Mouse (Mus musculus): ENCODE results near the gene Abcb5.
A peak's percentile ranks its signal among the peaks of the same experiment; 100 is the strongest.
"Not testable (repeated sequence)": the region's sequence is repeated elsewhere in the genome, so short reads cannot be mapped to it uniquely, and the experiment has no call there.

Gene Abcb5

GRCm38 (mm10) chr12:118966321-118966720 is at the start of gene Abcb5:
Abcb5 (minus strand) TSS chr12:118966421.
- DNase-seq (ENCODE audit: low spot score) = no peak

GRCm38 (mm10) chr12:118999230-118999629 is 33.0 kb upstream of the Abcb5 start:
- no peak for DNase-seq (ENCODE audit: low spot score)

GRCm38 (mm10) chr12:118994328-118995166 is 28.3 kb upstream of the Abcb5 start:
- DNase-seq (ENCODE audit: low spot score) = no peak

GRCm38 (mm10) chr12:118984852-118985251 is 18.6 kb upstream of the Abcb5 start:
- no peak for DNase-seq (ENCODE audit: low spot score)

- DNase-seq (ENCODE audit: low spot score) = peak; percentile 40
Observed at GRCm38 (mm10) chr12:118930386-118931318, 35.6 kb downstream of the Abcb5 start.

- DNase-seq (ENCODE audit: low spot score) = peak; percentile 7
Observed at GRCm38 (mm10) chr12:118926813-118927281, 39.4 kb downstream of the Abcb5 start.

- not testable (repeated sequence) for DNase-seq (ENCODE audit: low spot score)
Observed at GRCm38 (mm10) chr12:118923874-118924273, 42.3 kb downstream of the Abcb5 start.

GRCm38 (mm10) chr12:118917771-118918170 is 48.5 kb downstream of the Abcb5 start:
- DNase-seq (ENCODE audit: low spot score) = no peak

GRCm38 (mm10) chr12:118910360-118910759 is 55.9 kb downstream of the Abcb5 start:
- no peak for DNase-seq (ENCODE audit: low spot score)

- DNase-seq (ENCODE audit: low spot score) = no peak
Observed at GRCm38 (mm10) chr12:118902249-118902648, 64.0 kb downstream of the Abcb5 start.

GRCm38 (mm10) chr12:118887964-118888363 is 78.3 kb downstream of the Abcb5 start:
- no peak for DNase-seq (ENCODE audit: low spot score)

GRCm38 (mm10) chr12:118882790-118883189 is 83.4 kb downstream of the Abcb5 start:
- DNase-seq (ENCODE audit: low spot score) = no peak

GRCm38 (mm10) chr12:118872673-118873072 is 93.5 kb downstream of the Abcb5 start:
- DNase-seq (ENCODE audit: low spot score) = no peak

- DNase-seq (ENCODE audit: low spot score) = no peak
Observed at GRCm38 (mm10) chr12:118856151-118856550, 110.1 kb downstream of the Abcb5 start.

GRCm38 (mm10) chr12:118854831-118855453 is 111.3 kb downstream of the Abcb5 start:
- DNase-seq (ENCODE audit: low spot score) = peak; percentile 13

- no peak for DNase-seq (ENCODE audit: low spot score)
Observed at GRCm38 (mm10) chr12:118854401-118854800, 111.8 kb downstream of the Abcb5 start.

GRCm38 (mm10) chr12:118853331-118853730 is 112.9 kb downstream of the Abcb5 start:
- DNase-seq (ENCODE audit: low spot score) = no peak

GRCm38 (mm10) chr12:118850851-118851410 is 115.3 kb downstream of the Abcb5 start:
- no peak for DNase-seq (ENCODE audit: low spot score)

- no peak for DNase-seq (ENCODE audit: low spot score)
Observed at GRCm38 (mm10) chr12:118849996-118850395, 116.2 kb downstream of the Abcb5 start.

- DNase-seq (ENCODE audit: low spot score) = no peak
Observed at GRCm38 (mm10) chr12:118849203-118849861, 116.9 kb downstream of the Abcb5 start.

GRCm38 (mm10) chr12:118848496-118849202 is 117.6 kb downstream of the Abcb5 start:
- DNase-seq (ENCODE audit: low spot score) = no peak
